Mouse (Mus musculus) CH12.LX (cell line): ENCODE measurements around the gene Traf1.

Source experiments
- CTCF ChIP-seq, 2 experiments: IDR thresholded peaks in 1 of 2; conservative IDR thresholded peaks in 1 of 2; 2 replicates each; pipeline ENCODE4 v1.5.1; 2011 to 2012; ENCODE audit warnings: low read depth in 2 of 2, low read length in 2 of 2, improper control_type of control experiment in 1 of 2, inconsistent platforms in 1 of 2, mild to moderate bottlenecking in 1 of 2, moderate library complexity in 1 of 2
- E2F4 ChIP-seq: IDR thresholded peaks from 2 replicates; pipeline ENCODE4 v1.6.1; 2011; ENCODE audit warnings: low read depth, low read length, improper control_type of control experiment; ENCODE audit not compliant: insufficient replicate concordance
- ELF1 ChIP-seq: IDR thresholded peaks from 2 replicates; pipeline ENCODE4 v1.6.1; 2014; ENCODE audit warnings: low read depth, mild to moderate bottlenecking, inconsistent platforms, low read length, improper control_type of control experiment
- SMC3 ChIP-seq: IDR thresholded peaks from 2 replicates; pipeline ENCODE4 v1.6.1; 2011; ENCODE audit warnings: low read depth, low read length, improper control_type of control experiment

- TF ChIP-seq E2F4 (no peak), SMC3 (no peak), ELF1 (no peak), CTCF (conservative IDR thresholded peaks at IDR 0.05 in 1 of 2, IDR thresholded peaks at IDR 0.05 in 1 of 2; ENCODE audit: low read depth in 2 of 2, low read length in 2 of 2) (no peak)
Measured at GRCm38 (mm10) chr2:34914823-34915082, 46.8 kb downstream of the Traf1 start.
